In the genomic region with DNA sequence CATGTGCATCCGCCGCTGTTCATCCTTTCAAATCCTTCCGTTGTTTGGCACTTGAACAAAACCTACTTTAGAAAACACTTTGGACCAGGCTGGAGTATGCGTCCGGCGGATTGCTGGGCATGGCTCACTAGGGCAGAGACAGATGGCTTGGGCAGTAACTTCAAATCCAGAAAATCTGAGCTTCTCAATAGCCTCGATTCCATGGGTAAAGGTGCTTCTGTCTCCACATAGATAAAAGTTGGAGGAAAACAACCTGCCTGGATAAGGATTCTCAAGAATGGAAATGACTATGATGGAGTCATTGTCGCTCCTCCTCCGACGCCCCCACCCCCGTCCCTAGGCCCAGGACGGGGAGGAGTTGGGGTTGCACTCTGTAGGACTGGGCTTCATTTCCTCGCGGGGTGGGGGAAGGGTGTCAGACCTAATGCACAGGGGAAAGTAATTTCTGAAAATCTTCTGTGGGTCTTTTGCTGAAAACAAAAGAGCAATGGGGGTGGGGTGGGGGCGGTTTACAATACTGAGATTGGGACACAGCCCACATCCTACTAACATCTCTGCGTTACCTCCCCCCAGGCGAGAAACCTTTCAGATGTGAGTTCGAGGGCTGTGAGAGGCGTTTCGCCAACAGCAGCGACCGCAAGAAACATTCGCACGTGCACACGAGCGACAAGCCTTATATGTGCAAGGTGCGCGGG, we compare ENCODE assay signal across 14 mouse cellular contexts. TPM values are rescaled to one million over a fixed set of nuclear protein-coding genes. Genes with fewer than 3 reads are reported as not detected.
DNase-seq lines count a peak whose midpoint lies in the region; ATAC-seq and TF ChIP-seq lines count a peak whose summit lies in the region.
"Had no signal": no experiment of that assay in that cellular context is flagged by ENCODE, and none has a peak within 500 bp of the region (broad histone marks: within the 10 kb centered on the region; RNA-seq: fewer than 3 reads in every experiment).

No protein-coding gene starts in this region.

- no peaks in the 10 kb centered on the region for H3K9me3 ChIP-seq in liver, embryonic 11.5 days (ENCODE audit: control insufficient read depth, low read length)
- no peaks in the 10 kb centered on the region for H3K9me3 ChIP-seq in liver, postnatal 0 days (ENCODE audit: low read length)
- no peaks in the 10 kb centered on the region for H3K9me3 ChIP-seq in embryonic facial prominence, embryonic 11.5 days (replicated peaks; ENCODE audit: control insufficient read depth, low read length)
- H3K9me3 ChIP-seq in hindbrain, postnatal 0 days (ENCODE audit: low read length), result no peaks in the 10 kb centered on the region

- no peak for ATAC-seq in liver, embryonic 11.5 days (replicated peaks; ENCODE audit: low FRiP score)
- no peak for ATAC-seq in liver, postnatal 0 days
- ATAC-seq in embryonic facial prominence, embryonic 11.5 days (replicated peaks; ENCODE audit: insufficient number of reproducible peaks, low FRiP score, low TSS enrichment, low read depth), result peak; percentile 20; the same call in 1 of the 2 replicates
- ATAC-seq in hindbrain, postnatal 0 days, result peak; percentile 60

- no peaks in the 10 kb centered on the region for H3K36me3 ChIP-seq in liver, embryonic 11.5 days (ENCODE audit: control insufficient read depth, insufficient read depth, low read length)
- no peaks in the 10 kb centered on the region for H3K36me3 ChIP-seq in liver, postnatal 0 days (replicated peaks; ENCODE audit: insufficient read depth, low read length)
- no peaks in the 10 kb centered on the region for H3K36me3 ChIP-seq in embryonic facial prominence, embryonic 11.5 days (replicated peaks; ENCODE audit: control insufficient read depth, insufficient read depth, low read depth, low read length)
- H3K36me3 ChIP-seq in hindbrain, postnatal 0 days (ENCODE audit: insufficient read depth, low read length), result no peaks in the 10 kb centered on the region

- TF ChIP-seq CTCF in liver, postnatal 0 days (IDR thresholded peaks at IDR 0.05; ENCODE audit: low read depth), result no peak
- no peak for TF ChIP-seq CTCF in hindbrain, postnatal 0 days (IDR thresholded peaks at IDR 0.05; ENCODE audit: low read depth)
- TF ChIP-seq CTCF in olfactory bulb, adult 2 months (IDR thresholded peaks at IDR 0.05; ENCODE audit: insufficient read depth, low read depth, low read length), result no peak

- H3K9ac ChIP-seq in liver, embryonic 11.5 days (ENCODE audit: low read depth, low read length), result no peak overlapping the region
- no peak overlapping the region for H3K9ac ChIP-seq in liver, postnatal 0 days (replicated peaks)
- H3K9ac ChIP-seq in embryonic facial prominence, embryonic 11.5 days (replicated peaks; ENCODE audit: low read length), result no peak overlapping the region; the same call in 1 of the 2 replicates
- peak overlapping the region; percentile 82 for H3K9ac ChIP-seq in hindbrain, postnatal 0 days (replicated peaks; ENCODE audit: low read length)

- no peak for TF ChIP-seq POLR2A in olfactory bulb, adult 2 months (IDR thresholded peaks at IDR 0.05; ENCODE audit: insufficient read depth, low read depth, low read length)

- peak; percentile 31 for DNase-seq in liver, embryonic 11.5 days (ENCODE audit: low spot score)
- DNase-seq in liver, postnatal 0 days, result no peak
- DNase-seq in embryonic facial prominence, embryonic 11.5 days (ENCODE audit: low spot score), result no peak
- peak; percentile 73 for DNase-seq in hindbrain, postnatal 0 days (ENCODE audit: low spot score)
- DNase-seq in lung, adult 18-20 months, result no peak
- DNase-seq in lung, postnatal 4 days, result no peak
- DNase-seq in urinary bladder, postnatal 14 days (ENCODE audit: low spot score), result no peak
- DNase-seq: adrenal gland, adult 8-10 months; heart, postnatal 10 days; right cerebral cortex, adult 18-20 months had no signal

- H3K4me2 ChIP-seq in liver, embryonic 11.5 days, result no peak overlapping the region
- no peak overlapping the region for H3K4me2 ChIP-seq in liver, postnatal 0 days (ENCODE audit: low read depth, low read length)
- no peak overlapping the region for H3K4me2 ChIP-seq in embryonic facial prominence, embryonic 11.5 days (ENCODE audit: low read depth, low read length)
- H3K4me2 ChIP-seq in hindbrain, postnatal 0 days (ENCODE audit: low read depth, low read length), result peak overlapping the region; percentile 65

- H3K27me3 ChIP-seq in liver, embryonic 11.5 days (replicated peaks; ENCODE audit: control insufficient read depth, insufficient read depth, low read length), result peaks cover 100% of the 10 kb centered on the region
- peaks cover 96% of the 10 kb centered on the region for H3K27me3 ChIP-seq in liver, postnatal 0 days (ENCODE audit: insufficient read depth, low read length)
- H3K27me3 ChIP-seq in embryonic facial prominence, embryonic 11.5 days (ENCODE audit: control insufficient read depth, insufficient read depth, low read length), result peaks cover 81% of the 10 kb centered on the region
- peaks cover 28% of the 10 kb centered on the region for H3K27me3 ChIP-seq in hindbrain, postnatal 0 days (ENCODE audit: insufficient read depth, low read length)
- H3K27me3 ChIP-seq: CH12.LX had no signal

- no peaks in the 10 kb centered on the region for H3K4me1 ChIP-seq in liver, embryonic 11.5 days (replicated peaks; ENCODE audit: control insufficient read depth, insufficient read depth, low read length)
- H3K4me1 ChIP-seq in liver, postnatal 0 days (ENCODE audit: insufficient read depth), result peaks cover 6% of the 10 kb centered on the region; the same call in 1 of the 2 replicates
- no peaks in the 10 kb centered on the region; the same call in 1 of the 2 replicates for H3K4me1 ChIP-seq in embryonic facial prominence, embryonic 11.5 days (ENCODE audit: control insufficient read depth, insufficient read depth, low read length)
- 0 out of 2 replicates have a peak, but pooled peaks cover 7% of the 10 kb centered on the region for H3K4me1 ChIP-seq in hindbrain, postnatal 0 days (ENCODE audit: insufficient read depth, low read length)
- peaks cover 16% of the 10 kb centered on the region for H3K4me1 ChIP-seq in olfactory bulb, adult 2 months (ENCODE audit: control insufficient read depth, insufficient read depth, low read length)

- no peak overlapping the region for H3K27ac ChIP-seq in liver, embryonic 11.5 days (ENCODE audit: low read depth, low read length)
- H3K27ac ChIP-seq in liver, postnatal 0 days (ENCODE audit: low read depth), result no peak overlapping the region
- no peak overlapping the region for H3K27ac ChIP-seq in embryonic facial prominence, embryonic 11.5 days (replicated peaks; ENCODE audit: low read depth, low read length)
- peak overlapping the region; percentile 98 for H3K27ac ChIP-seq in hindbrain, postnatal 0 days
- H3K27ac ChIP-seq in olfactory bulb, adult 2 months (ENCODE audit: insufficient read depth, low read depth, low read length), result peak overlapping the region; percentile 68

- 4% methylated on average over 28 of the region's 28 CpGs for WGBS in liver, embryonic 11.5 days
- 3% methylated on average over 28 of the region's 28 CpGs for WGBS in liver, postnatal 0 days (ENCODE audit: insufficient replicate concordance)
- 2% methylated on average over 28 of the region's 28 CpGs for WGBS in embryonic facial prominence, embryonic 11.5 days
- 3% methylated on average over 28 of the region's 28 CpGs for WGBS in hindbrain, postnatal 0 days
- 9% methylated on average over 28 of the region's 28 CpGs for WGBS in olfactory bulb, adult 2 months

- TF ChIP-seq EP300 in liver, postnatal 0 days (IDR thresholded peaks at IDR 0.05; ENCODE audit: low read depth), result no peak

- H3K4me3 ChIP-seq in liver, embryonic 11.5 days (ENCODE audit: low read depth, low read length), result no peak overlapping the region
- H3K4me3 ChIP-seq in liver, postnatal 0 days (ENCODE audit: low read depth, low read length), result no peak overlapping the region
- H3K4me3 ChIP-seq in embryonic facial prominence, embryonic 11.5 days (ENCODE audit: low read depth, low read length), result no peak overlapping the region; the same call in 1 of the 2 replicates
- H3K4me3 ChIP-seq in hindbrain, postnatal 0 days (ENCODE audit: low read length), result peak overlapping the region; percentile 47
- H3K4me3 ChIP-seq in olfactory bulb, adult 2 months (ENCODE audit: insufficient read depth, low read depth, low read length), result peak overlapping the region; percentile 7; the same call in 1 of the 2 replicates
- H3K4me3 ChIP-seq: erythroblast, embryonic 14.5 days had no signal

RNA-seq across cellular contexts. Expression of a gene that starts 18.0 kb away (rescaled TPM):
- polyA plus RNA-seq in liver, embryonic 11.5 days (2014; fragmentation: Nextera tagmentation; extraction: Ambion mirVana), result 0.04 and 0.06 TPM in 2 replicates
- not detected in 2 replicates for polyA plus RNA-seq in liver, postnatal 0 days (2015; fragmentation: Nextera tagmentation; extraction: Ambion mirVana)
- polyA plus RNA-seq in embryonic facial prominence, embryonic 11.5 days (2014; fragmentation: Nextera tagmentation; extraction: Ambion mirVana), result 3.3 and 3.5 TPM in 2 replicates
- 281 and 342 TPM in 2 replicates for total RNA-seq in hindbrain, postnatal 0 days (2014; rRNA removed)
- 19.7 and 21.5 TPM in 2 replicates for polyA plus RNA-seq in hindbrain, postnatal 0 days (2015; fragmentation: Nextera tagmentation; extraction: Ambion mirVana)
- polyA plus RNA-seq in olfactory bulb, adult 2 months (2012; ENCODE audit: insufficient read depth, insufficient read length, low replicate concordance, missing spikeins), result not detected in 2 replicates
- total RNA-seq: CH12.LX had no signal
- polyA plus RNA-seq: erythroblast, embryonic 14.5 days; lung, embryonic 16.5 days had no signal

RNA-seq across cellular contexts. Expression of a gene that starts 21.4 kb away (rescaled TPM):
- polyA plus RNA-seq in liver, embryonic 11.5 days (2014; fragmentation: Nextera tagmentation; extraction: Ambion mirVana), result not detected in 2 replicates
- not detected in 2 replicates for polyA plus RNA-seq in liver, postnatal 0 days (2015; fragmentation: Nextera tagmentation; extraction: Ambion mirVana)
- 6.7 and 6.9 TPM in 2 replicates for polyA plus RNA-seq in embryonic facial prominence, embryonic 11.5 days (2014; fragmentation: Nextera tagmentation; extraction: Ambion mirVana)
- 107 and 144 TPM in 2 replicates for total RNA-seq in hindbrain, postnatal 0 days (2014; rRNA removed)
- 51.0 and 58.2 TPM in 2 replicates for polyA plus RNA-seq in hindbrain, postnatal 0 days (2015; fragmentation: Nextera tagmentation; extraction: Ambion mirVana)
- polyA plus RNA-seq in olfactory bulb, adult 2 months (2012; ENCODE audit: insufficient read depth, insufficient read length, low replicate concordance, missing spikeins), result not detected in 2 replicates
- total RNA-seq: adrenal gland, adult 8-10 months; CH12.LX; heart, postnatal 10 days had no signal
- polyA plus RNA-seq: lung, embryonic 16.5 days had no signal

Comparison
In these comparisons a context has a peak if more than half of its experiments do, and no peak if none do; other contexts are left out.
1. DNase-seq: peak in liver, embryonic 11.5 days (single experiment) and hindbrain, postnatal 0 days (single experiment); none in liver, postnatal 0 days (single experiment), embryonic facial prominence, embryonic 11.5 days (single experiment), lung, adult 18-20 months (0 of 2), lung, postnatal 4 days (0 of 2) and urinary bladder, postnatal 14 days (single experiment).
2. ATAC-seq: peak in embryonic facial prominence, embryonic 11.5 days (single experiment) and hindbrain, postnatal 0 days (single experiment); none in liver, embryonic 11.5 days (single experiment) and liver, postnatal 0 days (single experiment).
3. H3K27ac ChIP-seq: peak in hindbrain, postnatal 0 days (single experiment) and olfactory bulb, adult 2 months (single experiment); none in liver, embryonic 11.5 days (single experiment), liver, postnatal 0 days (single experiment) and embryonic facial prominence, embryonic 11.5 days (single experiment).
4. H3K4me3 ChIP-seq: peak in hindbrain, postnatal 0 days (single experiment) and olfactory bulb, adult 2 months (single experiment); none in liver, embryonic 11.5 days (single experiment), liver, postnatal 0 days (single experiment) and embryonic facial prominence, embryonic 11.5 days (single experiment).